8 mouse cellular contexts compared by ENCODE assay signal in the genomic region with DNA sequence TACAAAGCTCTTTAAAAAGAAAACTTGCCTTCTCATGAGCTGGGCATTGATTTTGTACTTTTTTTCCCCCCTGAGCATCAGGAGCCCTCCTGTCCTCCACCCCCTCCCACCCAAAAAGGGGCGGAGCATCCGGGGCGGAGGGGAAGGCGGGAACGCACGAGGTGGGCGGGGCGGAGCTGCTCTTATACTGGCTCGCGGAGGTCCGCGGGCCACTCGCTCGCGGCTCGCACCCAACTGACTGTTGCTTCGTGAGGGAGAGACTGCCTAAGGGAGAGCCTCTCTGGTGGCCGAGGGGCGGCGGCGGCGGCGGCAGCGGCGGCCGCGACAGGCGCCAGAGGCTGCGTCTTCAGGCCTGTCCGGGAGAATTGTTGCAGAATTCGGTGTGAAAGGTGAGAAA. TPM values are rescaled to one million over a fixed set of nuclear protein-coding genes. Genes with fewer than 3 reads are reported as not detected.
DNase-seq lines count a peak whose midpoint lies in the region; ATAC-seq and TF ChIP-seq lines count a peak whose summit lies in the region.

A gene (plus strand): TSS at position 214 of the 397 bp plus-strand sequence.

- H3K79me2 ChIP-seq in myocyte (ENCODE audit: control insufficient read depth, insufficient read depth), result no peaks in the 10 kb centered on the region

- WGBS in intestine, embryonic 16.5 days, result 21% methylated on average over 30 of the region's 31 CpGs
- WGBS in liver, embryonic 11.5 days, result 11% methylated on average over 31 of the region's 31 CpGs

- no peak for TF ChIP-seq CTCF in testis, adult 2 months (IDR thresholded peaks at IDR 0.05; ENCODE audit: control insufficient read depth, insufficient read depth, insufficient replicate concordance, low read depth, low read length)

- H3K4me3 ChIP-seq in erythroblast, embryonic 14.5 days (replicated peaks), result peak within 1 kb of the TSS; percentile 46
- peak within 1 kb of the TSS; percentile 54 for H3K4me3 ChIP-seq in intestine, embryonic 16.5 days (ENCODE audit: low read length)
- peak within 1 kb of the TSS; percentile 51 for H3K4me3 ChIP-seq in liver, embryonic 11.5 days (ENCODE audit: low read depth, low read length)
- peak within 1 kb of the TSS; percentile 28 for H3K4me3 ChIP-seq in myocyte
- H3K4me3 ChIP-seq in testis, adult 2 months (ENCODE audit: control insufficient read depth, low read depth, low read length), result peak within 1 kb of the TSS; percentile 88

- peak within 1 kb of the TSS; percentile 54; the same call in 1 of the 2 replicates for H3K9ac ChIP-seq in intestine, embryonic 16.5 days (ENCODE audit: low read depth, low read length)
- H3K9ac ChIP-seq in liver, embryonic 11.5 days (ENCODE audit: low read depth, low read length), result peak within 1 kb of the TSS; percentile 50

- no peaks in the 10 kb centered on the region for H3K27me3 ChIP-seq in erythroblast, embryonic 14.5 days (ENCODE audit: control insufficient read depth)
- no peaks in the 10 kb centered on the region for H3K27me3 ChIP-seq in intestine, embryonic 16.5 days (replicated peaks; ENCODE audit: control insufficient read depth, insufficient read depth, low read length)
- H3K27me3 ChIP-seq in liver, embryonic 11.5 days (replicated peaks; ENCODE audit: control insufficient read depth, insufficient read depth, low read length), result no peaks in the 10 kb centered on the region
- H3K27me3 ChIP-seq in myocyte (ENCODE audit: control insufficient read depth, insufficient read depth, insufficient read length), result no peaks in the 10 kb centered on the region
- H3K27me3 ChIP-seq in testis, adult 2 months (ENCODE audit: control insufficient read depth, insufficient read depth, low read length), result no peaks in the 10 kb centered on the region

- no peaks in the 10 kb centered on the region for H3K9me3 ChIP-seq in erythroblast, embryonic 14.5 days (ENCODE audit: control insufficient read depth, low read length)
- H3K9me3 ChIP-seq in intestine, embryonic 16.5 days (ENCODE audit: control insufficient read depth, low read length), result no peaks in the 10 kb centered on the region
- H3K9me3 ChIP-seq in liver, embryonic 11.5 days (ENCODE audit: control insufficient read depth, low read length), result no peaks in the 10 kb centered on the region

- ATAC-seq in erythroblast, adult 5-6 weeks (replicated peaks; ENCODE audit: low FRiP score, poor library complexity, severe bottlenecking), result no peak
- peak; percentile 96 for ATAC-seq in granulocyte monocyte progenitor cell, adult 5-6 weeks (replicated peaks; ENCODE audit: poor library complexity, severe bottlenecking)
- peak; percentile 95 for ATAC-seq in intestine, embryonic 16.5 days
- ATAC-seq in liver, embryonic 11.5 days (replicated peaks; ENCODE audit: low FRiP score), result peak; percentile 97

- peaks cover 1% of the 10 kb centered on the region; the same call in 1 of the 2 replicates for H3K4me1 ChIP-seq in erythroblast, embryonic 14.5 days (ENCODE audit: control insufficient read depth)
- no peaks in the 10 kb centered on the region for H3K4me1 ChIP-seq in intestine, embryonic 16.5 days (ENCODE audit: control insufficient read depth, insufficient read depth, low read length)
- no peaks in the 10 kb centered on the region for H3K4me1 ChIP-seq in liver, embryonic 11.5 days (replicated peaks; ENCODE audit: control insufficient read depth, insufficient read depth, low read length)
- H3K4me1 ChIP-seq in testis, adult 2 months (ENCODE audit: control insufficient read depth, insufficient read depth, low read length), result no peaks in the 10 kb centered on the region

- H3K27ac ChIP-seq in intestine, embryonic 16.5 days (ENCODE audit: low read length), result no peak within 1 kb of the TSS
- no peak within 1 kb of the TSS for H3K27ac ChIP-seq in liver, embryonic 11.5 days (ENCODE audit: low read depth, low read length)
- peak within 1 kb of the TSS; percentile 94 for H3K27ac ChIP-seq in testis, adult 2 months (ENCODE audit: control insufficient read depth, insufficient read depth, low read depth, low read length)

- no peak within 1 kb of the TSS for H3ac ChIP-seq in myocyte (ENCODE audit: control insufficient read depth, insufficient read length)

- no peaks in the 10 kb centered on the region for H3K36me3 ChIP-seq in erythroblast, embryonic 14.5 days (ENCODE audit: control insufficient read depth)
- H3K36me3 ChIP-seq in intestine, embryonic 16.5 days (ENCODE audit: control insufficient read depth, insufficient read depth, low read length), result no peaks in the 10 kb centered on the region
- H3K36me3 ChIP-seq in liver, embryonic 11.5 days (ENCODE audit: control insufficient read depth, insufficient read depth, low read length), result no peaks in the 10 kb centered on the region
- H3K36me3 ChIP-seq in myocyte (ENCODE audit: control insufficient read depth, insufficient read depth), result no peaks in the 10 kb centered on the region
- no peaks in the 10 kb centered on the region for H3K36me3 ChIP-seq in testis, adult 2 months (ENCODE audit: control insufficient read depth, insufficient read depth, low read length)

- TF ChIP-seq POLR2A in myocyte (IDR thresholded peaks at IDR 0.05; ENCODE audit: insufficient read length, low read depth), result peak; percentile 81
- TF ChIP-seq POLR2A in testis, adult 2 months (IDR thresholded peaks at IDR 0.05; ENCODE audit: control insufficient read depth, low read depth, low read length), result peak; percentile 67; the same call in 1 of the 2 replicates

- peak; percentile 44 for DNase-seq in embryo, embryonic 11.5 days (ENCODE audit: low read depth, low spot score)
- peak; percentile 73 for DNase-seq in liver, embryonic 11.5 days (ENCODE audit: low spot score)

- peak within 1 kb of the TSS; percentile 58 for H3K4me2 ChIP-seq in intestine, embryonic 16.5 days (ENCODE audit: low read depth, low read length)
- peak within 1 kb of the TSS; percentile 76 for H3K4me2 ChIP-seq in liver, embryonic 11.5 days
- peak within 1 kb of the TSS; percentile 53 for H3K4me2 ChIP-seq in myocyte (ENCODE audit: low read depth)

TF ChIP-seq in myocyte, 11 proteins besides CTCF, POLR2A, EP300 and RAD21:
- TF ChIP-seq POLR2AphosphoS2 (IDR thresholded peaks at IDR 0.05; ENCODE audit: insufficient read length, low read depth) (peak; percentile 60), CEBPB (IDR thresholded peaks at IDR 0.05; ENCODE audit: insufficient read depth, poor library complexity, severe bottlenecking) (no peak)
TF ChIP-seq in myocyte: peak in this region for 1.

RNA-seq across cellular contexts. Expression of the gene that starts here (rescaled TPM):
- polyA plus RNA-seq in erythroblast, embryonic 14.5 days (2012), result not detected in 2 replicates
- not detected in 2 replicates for total RNA-seq in erythroblast, adult 5-6 weeks (2015; ENCODE audit: low replicate concordance)
- total RNA-seq in erythroblast, adult 5-6 weeks (2017; ENCODE audit: low replicate concordance), result not detected in 2 replicates
- total RNA-seq in granulocyte monocyte progenitor cell, adult 5-6 weeks (2014; fragmentation: Nextera tagmentation), result 0.24 TPM in 1 of 2 replicates, not detected in the other
- not detected in 2 replicates for total RNA-seq in granulocyte monocyte progenitor cell, adult 5-6 weeks (2017)
- 6.5 and 7.0 TPM in 2 replicates for polyA plus RNA-seq in intestine, embryonic 16.5 days (2015; fragmentation: Nextera tagmentation; extraction: Ambion mirVana)
- polyA plus RNA-seq in liver, embryonic 11.5 days (2014; fragmentation: Nextera tagmentation; extraction: Ambion mirVana), result 10.9 and 13.7 TPM in 2 replicates
- polyA plus RNA-seq in myocyte (2012; fragmentation: generic; extraction: Trizol), result 2.9 TPM
- 9.6 and 12.7 TPM in 2 replicates for polyA plus RNA-seq in testis, adult 2 months (2012; rRNA removed)

Comparison
In these comparisons a context has a peak if more than half of its experiments do, and no peak if none do; other contexts are left out.
1. Peak in ATAC-seq in granulocyte monocyte progenitor cell, adult 5-6 weeks; RNA of the gene not detected or under 1 TPM.
2. H3K4me3 ChIP-seq: peak in every context shown above with its lines; median percentile 88 in testis, adult 2 months; 54 in intestine, embryonic 16.5 days; 51 in liver, embryonic 11.5 days; 46 in erythroblast, embryonic 14.5 days; 28 in myocyte.